In the genomic region with DNA sequence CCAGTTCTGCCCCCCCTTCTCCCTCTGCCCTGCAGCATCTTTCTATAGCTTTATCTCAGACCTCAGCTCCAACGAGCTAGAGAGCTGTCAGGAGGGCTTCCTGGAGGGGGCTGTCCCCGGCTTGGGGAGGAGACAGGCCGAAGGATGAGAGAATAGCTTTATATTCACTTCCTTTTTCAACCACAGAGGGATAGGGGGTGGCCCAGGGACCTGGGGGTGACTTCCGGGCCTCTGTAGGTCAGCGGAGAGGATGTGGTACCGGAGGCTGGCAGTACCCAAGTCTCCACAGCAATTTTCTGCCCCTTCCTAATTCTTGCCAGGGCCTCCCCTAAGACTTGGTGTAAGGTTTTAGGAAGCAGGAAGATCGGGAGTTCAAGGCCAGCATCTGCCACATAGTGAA, we compare ENCODE assay signal across 8 mouse cellular contexts. TPM values are rescaled to one million over a fixed set of nuclear protein-coding genes. Genes with fewer than 3 reads are reported as not detected.
A peak's percentile ranks its signal among the peaks of the same experiment; 100 is the strongest.
DNase-seq lines count a peak whose midpoint lies in the region; ATAC-seq lines count a peak whose summit lies in the region.
"Had no signal": no experiment of that assay in that cellular context is flagged by ENCODE, and none has a peak within 500 bp of the region (broad histone marks: within the 10 kb centered on the region; RNA-seq: fewer than 3 reads in every experiment).

No protein-coding gene starts in this region.

- 85% methylated on average over 7 of the region's 7 CpGs for WGBS in limb, embryonic 10.5 days

- no peak overlapping the region for H3K4me3 ChIP-seq in limb, embryonic 10.5 days

- intact Hi-C loops in left cerebral cortex, postnatal 4 days (cut with DNase I), result no loop called here

- peak; percentile 55 for ATAC-seq in monocyte, adult 5-6 weeks (replicated peaks; ENCODE audit: insufficient number of reproducible peaks, low FRiP score, low TSS enrichment, poor library complexity, severe bottlenecking)

- peaks cover 47% of the 10 kb centered on the region for H3K4me1 ChIP-seq in limb, embryonic 10.5 days

- H3K9me3 ChIP-seq in limb, embryonic 10.5 days (replicated peaks), result no peaks in the 10 kb centered on the region

- peak; percentile 89 for DNase-seq in A20 (ENCODE audit: low read depth, low spot score)
- peak; percentile 75 for DNase-seq in CD4-positive helper T cell, adult 2 months (ENCODE audit: low read depth, low spot score)
- no peak for DNase-seq in limb, embryonic 10.5 days (ENCODE audit: low spot score)
- no peak for DNase-seq in left cerebral cortex, postnatal 4 days
- DNase-seq in right cerebral cortex, postnatal 10 days (ENCODE audit: low spot score in 2 of 2), result no peak
- no peak for DNase-seq in layer of hippocampus, postnatal 25 days (ENCODE audit: extremely low spot score in 1 of 2, low spot score in 1 of 2)
- DNase-seq: kidney, postnatal 10 days had no signal

- H3K36me3 ChIP-seq in limb, embryonic 10.5 days, result peaks cover 54% of the 10 kb centered on the region

- peak overlapping the region; percentile 37; the same call in 1 of the 2 replicates for H3K27ac ChIP-seq in limb, embryonic 10.5 days

- no peaks in the 10 kb centered on the region for H3K27me3 ChIP-seq in limb, embryonic 10.5 days (ENCODE audit: low read depth, poor library complexity, severe bottlenecking)

RNA-seq across cellular contexts. Expression of gene Unc119, which starts 2.5 kb away (rescaled TPM):
- 77.9 and 83.0 TPM in 2 replicates for polyA plus RNA-seq in limb, embryonic 10.5 days (2016; fragmentation: Nextera tagmentation; extraction: Ambion mirVana)
- total RNA-seq in monocyte, adult 5-6 weeks (2017), result 88.0 to 122 TPM (median 99.7 TPM) in 3 replicates
- total RNA-seq in left cerebral cortex, postnatal 4 days (2021), result 10 to 100 TPM; 51.8 to 57.5 TPM
- 10 to 100 TPM; 29.6 to 32.5 TPM for total RNA-seq in layer of hippocampus, postnatal 25 days (2021)

RNA-seq across cellular contexts. Expression of gene Pigs, which starts 17.6 kb away (rescaled TPM):
- 80.3 and 83.6 TPM in 2 replicates for polyA plus RNA-seq in limb, embryonic 10.5 days (2016; fragmentation: Nextera tagmentation; extraction: Ambion mirVana)
- 17.5 to 25.1 TPM (median 18.5 TPM) in 3 replicates for total RNA-seq in monocyte, adult 5-6 weeks (2017)
- 10 to 100 TPM; 52.9 to 59.9 TPM for total RNA-seq in left cerebral cortex, postnatal 4 days (2021)
- 10 to 100 TPM; 62.2 to 65.8 TPM for total RNA-seq in layer of hippocampus, postnatal 25 days (2021)

RNA-seq across cellular contexts. Expression of gene Aldoc, which starts 23.0 kb away (rescaled TPM):
- polyA plus RNA-seq in limb, embryonic 10.5 days (2016; fragmentation: Nextera tagmentation; extraction: Ambion mirVana), result 2.0 and 4.3 TPM in 2 replicates
- 0.78 to 8.6 TPM (median 1.3 TPM) in 3 replicates for total RNA-seq in monocyte, adult 5-6 weeks (2017)
- 100 to 1,000 TPM; 109 to 113 TPM for total RNA-seq in left cerebral cortex, postnatal 4 days (2021)
- total RNA-seq in layer of hippocampus, postnatal 25 days (2021), result 100 to 1,000 TPM; 852 to 862 TPM

RNA-seq across cellular contexts. Expression of gene Foxn1, which starts 40.6 kb away (rescaled TPM):
- polyA plus RNA-seq in limb, embryonic 10.5 days (2016; fragmentation: Nextera tagmentation; extraction: Ambion mirVana), result 0.06 TPM in 1 of 2 replicates, not detected in the other
- not detected in 3 replicates for total RNA-seq in monocyte, adult 5-6 weeks (2017)
- not detected for total RNA-seq in left cerebral cortex, postnatal 4 days (2021)
- not detected for total RNA-seq in layer of hippocampus, postnatal 25 days (2021)

RNA-seq across cellular contexts. Expression of gene Spag5, which starts 44.5 kb away (rescaled TPM):
- polyA plus RNA-seq in limb, embryonic 10.5 days (2016; fragmentation: Nextera tagmentation; extraction: Ambion mirVana), result 72.8 and 84.8 TPM in 2 replicates
- 0.64 to 3.1 TPM (median 1.4 TPM) in 3 replicates for total RNA-seq in monocyte, adult 5-6 weeks (2017)
- 1 to 10 TPM; 5.2 to 6.2 TPM for total RNA-seq in left cerebral cortex, postnatal 4 days (2021)
- 1 to 10 TPM; 4.2 to 4.6 TPM for total RNA-seq in layer of hippocampus, postnatal 25 days (2021)

Comparison
In these comparisons a context has a peak if more than half of its experiments do, and no peak if none do; other contexts are left out.
1. DNase-seq: peak in A20 (single experiment) and CD4-positive helper T cell, adult 2 months (single experiment); none in limb, embryonic 10.5 days (single experiment), left cerebral cortex, postnatal 4 days (single experiment), right cerebral cortex, postnatal 10 days (0 of 2) and layer of hippocampus, postnatal 25 days (0 of 2).
2. RNA of gene Aldoc, which starts 23.0 kb away (total RNA-seq): 852 to 862 TPM in layer of hippocampus, postnatal 25 days and 109 to 113 TPM in left cerebral cortex, postnatal 4 days; 0.78 to 8.6 TPM in monocyte, adult 5-6 weeks; every median in the first group is over 10 times any median in the second.